Mouse (Mus musculus): ENCODE measurements around the gene Btbd35f10.
"Not testable (repeated sequence)": the region's sequence is repeated elsewhere in the genome, so short reads cannot be mapped to it uniquely, and the experiment has no call there.

The Btbd35f10 gene

GRCm38 (mm10) chrX:3752785-3753184, at the start of gene Btbd35f10:
Btbd35f10 (minus strand) TSS chrX:3752885.
- not testable (repeated sequence) for DNase-seq (ENCODE audit: low spot score)
